Mouse (Mus musculus) midbrain, embryonic 12.5 days (tissue): ENCODE results near the gene Pogk. TPM values are rescaled to one million over a fixed set of nuclear protein-coding genes. Genes with fewer than 3 reads are reported as not detected.

Experiments used
- ATAC-seq: fragments of 200-750 bp; cut with Nextera tagmentation; 2 replicates; pipeline ENCODE4 v1.8.0; 2017; ENCODE audit warnings: low read depth, moderate TSS enrichment, moderate library complexity; ENCODE audit not compliant: low FRiP score
- H3K27ac ChIP-seq: fragments of 300-500 bp; sonication (generic); replicated peaks from 2 replicates; pipeline ENCODE4 v1.5.1; 2016; ENCODE audit warnings: mild to moderate bottlenecking
- H3K27me3 ChIP-seq: fragments of 300-500 bp; sonication (generic); 2 replicates; pipeline ENCODE4 v1.6.1; 2016; ENCODE audit warnings: mild to moderate bottlenecking
- H3K36me3 ChIP-seq: fragments of 300-500 bp; sonication (generic); 2 replicates; pipeline ENCODE4 v1.6.1; 2016
- H3K4me1 ChIP-seq: fragments of 300-500 bp; sonication (generic); 2 replicates; pipeline ENCODE4 v1.6.1; 2016
- H3K4me2 ChIP-seq: fragments of 300-500 bp; sonication (generic); replicated peaks from 2 replicates; pipeline ENCODE4 v1.6.1; 2016; ENCODE audit warnings: mild to moderate bottlenecking, moderate library complexity
- H3K4me3 ChIP-seq: fragments of 300-500 bp; sonication (generic); 2 replicates; pipeline ENCODE4 v1.5.1; 2016; ENCODE audit warnings: mild to moderate bottlenecking
- H3K9ac ChIP-seq: fragments of 300-500 bp; sonication (generic); replicated peaks from 2 replicates; pipeline ENCODE4 v1.6.1; 2016; ENCODE audit warnings: mild to moderate bottlenecking, moderate library complexity
- H3K9me3 ChIP-seq: fragments of 300-500 bp; sonication (generic); 2 replicates; pipeline ENCODE4 v1.6.1; 2016; ENCODE audit warnings: mild to moderate bottlenecking
- WGBS: fragments of 180-500 bp; shearing (Covaris S2); methylation state at CpG from one replicate; pipeline ENCODE4 v1.1.7; 2016; 5-methylcytosine and 5-hydroxymethylcytosine counted together
- polyA plus RNA-seq: library from polyadenylated mRNA; unstranded; fragments of >200 nt; fragmentation: Nextera tagmentation; extraction: Ambion mirVana; gene quantifications from 2 replicates; pipeline ENCODE4 v1.2.1, GENCODE M21; 2016

The Pogk gene
- 51.2 and 58.0 TPM in 2 replicates for polyA plus RNA-seq

- Histone ChIP-seq H3K27ac (peak within 1 kb of the TSS; percentile 83), H3K9ac (peak within 1 kb of the TSS; percentile 92), H3K4me3 (peak within 1 kb of the TSS; percentile 80), H3K36me3 (peaks cover 32% of the 10 kb centered on the region), H3K27me3 (no peaks in the 10 kb centered on the region), H3K9me3 (peaks cover 11% of the 10 kb centered on the region), H3K4me1 (peaks cover 14% of the 10 kb centered on the region), H3K4me2 (peak within 1 kb of the TSS; percentile 81)
- 9% methylated on average over 37 of the region's 49 CpGs for WGBS
- ATAC-seq, result peak; percentile 96
These were observed at the start of gene Pogk for GRCm38 (mm10) chr1:166409701-166410220. TSS of gene Pogk (minus strand) at chr1:166409863.

GRCm38 (mm10) chr1:166441992-166442391 is 32.3 kb upstream of the Pogk start:
- 93% methylated on average over 3 of the region's 3 CpGs for WGBS
- Histone ChIP-seq H3K36me3 (no peaks in the 10 kb centered on the region), H3K4me1 (no peaks in the 10 kb centered on the region), H3K9me3 (no peaks in the 10 kb centered on the region), H3K27ac (no peak overlapping the region), H3K4me2 (no peak overlapping the region), H3K9ac (no peak overlapping the region), H3K27me3 (no peaks in the 10 kb centered on the region), H3K4me3 (no peak overlapping the region)
- ATAC-seq, result no peak

- Histone ChIP-seq H3K27me3 (no peaks in the 10 kb centered on the region), H3K36me3 (no peaks in the 10 kb centered on the region), H3K4me3 (no peak overlapping the region), H3K4me1 (no peaks in the 10 kb centered on the region), H3K9me3 (no peaks in the 10 kb centered on the region), H3K27ac (no peak overlapping the region), H3K9ac (no peak overlapping the region), H3K4me2 (no peak overlapping the region)
- 74% methylated on average over 6 of the region's 6 CpGs for WGBS
- ATAC-seq, result no peak
These were observed 29.8 kb upstream of the Pogk start for GRCm38 (mm10) chr1:166439426-166439825.

DNA sequence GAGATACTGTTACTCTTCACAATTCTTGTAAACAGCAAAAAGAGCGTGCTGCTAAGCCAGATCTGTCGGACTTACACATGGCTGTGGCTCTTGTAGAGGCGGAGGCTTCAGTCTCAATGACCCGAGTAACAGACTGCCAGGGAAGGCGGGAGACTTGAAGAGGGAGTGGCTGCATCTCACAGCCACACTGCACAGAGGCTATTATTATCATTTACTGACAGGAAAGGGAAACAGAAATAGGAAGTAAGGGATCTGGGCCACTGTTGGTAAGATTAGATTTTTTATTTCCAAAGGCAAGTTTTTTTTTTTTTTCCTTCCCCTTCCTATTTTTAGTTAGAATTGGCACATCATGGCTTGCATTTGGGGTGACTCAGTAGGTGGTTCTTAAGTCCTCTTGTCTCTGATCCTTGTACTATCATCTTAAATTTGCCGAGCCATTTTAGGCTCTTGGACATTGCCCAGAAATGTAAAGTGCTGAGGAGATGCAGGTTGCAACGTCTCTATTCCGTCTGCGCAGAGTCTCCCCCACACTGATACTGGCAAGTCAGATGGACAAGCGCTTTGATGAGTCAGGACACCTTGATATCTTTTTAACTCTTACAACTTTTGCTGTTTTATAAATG is 20.3 kb upstream of the Pogk start:
- Histone ChIP-seq H3K4me2 (no peak overlapping the region), H3K4me3 (no peak overlapping the region), H3K4me1 (no peaks in the 10 kb centered on the region), H3K27me3 (no peaks in the 10 kb centered on the region), H3K27ac (no peak overlapping the region), H3K9ac (no peak overlapping the region), H3K9me3 (no peaks in the 10 kb centered on the region), H3K36me3 (no peaks in the 10 kb centered on the region)
- 71% methylated on average over 10 of the region's 10 CpGs for WGBS
- ATAC-seq, result no peak

GRCm38 (mm10) chr1:166429053-166429452 is 19.4 kb upstream of the Pogk start:
- H3K4me1 ChIP-seq, result no peaks in the 10 kb centered on the region
- no peak overlapping the region for H3K27ac ChIP-seq
- WGBS, result 69% methylated on average over 3 of the region's 3 CpGs
- no peak overlapping the region for H3K4me2 ChIP-seq
- no peaks in the 10 kb centered on the region for H3K27me3 ChIP-seq
- ATAC-seq, result no peak
- H3K9ac ChIP-seq, result no peak overlapping the region
- H3K36me3 ChIP-seq, result no peaks in the 10 kb centered on the region
- no peak overlapping the region for H3K4me3 ChIP-seq
- H3K9me3 ChIP-seq, result no peaks in the 10 kb centered on the region

- peaks cover 9% of the 10 kb centered on the region for H3K36me3 ChIP-seq
- no peak overlapping the region for H3K4me2 ChIP-seq
- H3K9me3 ChIP-seq, result peaks cover 11% of the 10 kb centered on the region
- H3K27me3 ChIP-seq, result no peaks in the 10 kb centered on the region
- H3K9ac ChIP-seq, result no peak overlapping the region
- WGBS, result 92% methylated on average over 3 of the region's 3 CpGs
- H3K4me1 ChIP-seq, result peaks cover 14% of the 10 kb centered on the region
- H3K4me3 ChIP-seq, result no peak overlapping the region
- no peak overlapping the region for H3K27ac ChIP-seq
- no peak for ATAC-seq
These were observed 2.6 kb upstream of the Pogk start for GRCm38 (mm10) chr1:166412266-166412665.

DNA sequence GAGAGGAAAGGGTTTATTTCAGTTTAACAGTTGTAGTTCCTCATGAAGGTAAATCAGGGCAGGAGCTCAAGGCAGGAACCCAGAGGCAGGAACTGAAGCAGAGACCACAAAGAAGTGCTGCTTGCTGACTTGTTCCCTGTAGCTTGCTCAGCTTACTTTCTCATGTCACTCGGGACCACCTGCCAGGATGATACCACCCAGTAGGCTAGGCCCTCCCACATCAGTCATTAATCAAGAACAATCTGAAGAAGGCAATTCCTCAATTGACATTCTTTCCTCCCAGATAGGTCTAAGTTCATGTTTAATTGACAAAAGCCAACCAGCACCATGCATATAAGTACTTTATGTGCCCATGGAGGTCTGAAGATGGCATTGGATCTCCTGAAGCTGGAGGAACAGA is 1.9 kb upstream of the Pogk start:
- no peaks in the 10 kb centered on the region for H3K27me3 ChIP-seq
- H3K4me2 ChIP-seq, result no peak overlapping the region
- peaks cover 14% of the 10 kb centered on the region for H3K4me1 ChIP-seq
- ATAC-seq, result no peak
- peaks cover 11% of the 10 kb centered on the region for H3K9me3 ChIP-seq
- 96% methylated on average over 1 of the region's 1 CpGs for WGBS
- H3K4me3 ChIP-seq, result no peak overlapping the region
- H3K9ac ChIP-seq, result no peak overlapping the region
- H3K36me3 ChIP-seq, result peaks cover 16% of the 10 kb centered on the region
- no peak overlapping the region for H3K27ac ChIP-seq

GRCm38 (mm10) chr1:166409177-166409700 is 424 bp downstream of the Pogk start:
- Histone ChIP-seq H3K4me3 (peak overlapping the region; percentile 80), H3K27me3 (no peaks in the 10 kb centered on the region), H3K9ac (peak overlapping the region; percentile 92), H3K27ac (peak overlapping the region; percentile 83), H3K36me3 (peaks cover 38% of the 10 kb centered on the region), H3K9me3 (peaks cover 11% of the 10 kb centered on the region), H3K4me1 (peaks cover 14% of the 10 kb centered on the region), H3K4me2 (peak overlapping the region; percentile 81)
- peak; percentile 84 for ATAC-seq
- under 1% methylated on average over 37 of the region's 45 CpGs for WGBS

GRCm38 (mm10) chr1:166403846-166404245 is 5.8 kb downstream of the Pogk start:
- Histone ChIP-seq H3K27me3 (no peaks in the 10 kb centered on the region), H3K36me3 (peaks cover 90% of the 10 kb centered on the region)
- 95% methylated on average over 3 of the region's 3 CpGs for WGBS

DNA sequence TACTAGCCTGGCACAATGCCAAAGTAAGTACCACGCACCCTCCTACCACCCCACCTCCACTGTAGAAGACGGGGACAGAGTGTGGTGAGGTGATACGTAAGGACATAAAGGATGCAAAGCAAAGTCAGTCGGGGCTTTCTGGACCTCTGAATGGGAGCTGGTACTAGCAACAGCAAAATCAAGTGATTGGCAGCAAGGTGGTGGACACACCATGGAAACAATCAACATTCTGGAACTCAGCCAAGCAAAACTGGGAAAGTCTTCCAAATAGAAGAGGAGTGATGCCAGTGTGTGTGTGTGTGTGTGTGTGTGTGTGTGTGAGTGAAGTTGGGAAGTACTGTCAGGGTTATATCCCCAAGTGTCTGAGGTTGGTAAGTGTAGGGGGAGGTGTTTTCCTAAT is 7.7 kb downstream of the Pogk start:
- no peak overlapping the region for H3K4me2 ChIP-seq
- H3K4me1 ChIP-seq, result no peaks in the 10 kb centered on the region
- WGBS, result 90% methylated on average over 4 of the region's 4 CpGs
- H3K27ac ChIP-seq, result no peak overlapping the region
- H3K27me3 ChIP-seq, result no peaks in the 10 kb centered on the region
- H3K36me3 ChIP-seq, result peaks cover 96% of the 10 kb centered on the region
- H3K4me3 ChIP-seq, result no peak overlapping the region
- no peak overlapping the region for H3K9ac ChIP-seq
- no peak for ATAC-seq
- no peaks in the 10 kb centered on the region for H3K9me3 ChIP-seq

More at GRCm38 (mm10) chr1:166403846-166404245, 5.8 kb downstream of the Pogk start:
- Histone ChIP-seq H3K4me3 (no peak overlapping the region), H3K4me2 (no peak overlapping the region), H3K4me1 (peaks cover 10% of the 10 kb centered on the region), H3K27ac (no peak overlapping the region), H3K9me3 (no peaks in the 10 kb centered on the region), H3K9ac (no peak overlapping the region)
- no peak for ATAC-seq

DNA sequence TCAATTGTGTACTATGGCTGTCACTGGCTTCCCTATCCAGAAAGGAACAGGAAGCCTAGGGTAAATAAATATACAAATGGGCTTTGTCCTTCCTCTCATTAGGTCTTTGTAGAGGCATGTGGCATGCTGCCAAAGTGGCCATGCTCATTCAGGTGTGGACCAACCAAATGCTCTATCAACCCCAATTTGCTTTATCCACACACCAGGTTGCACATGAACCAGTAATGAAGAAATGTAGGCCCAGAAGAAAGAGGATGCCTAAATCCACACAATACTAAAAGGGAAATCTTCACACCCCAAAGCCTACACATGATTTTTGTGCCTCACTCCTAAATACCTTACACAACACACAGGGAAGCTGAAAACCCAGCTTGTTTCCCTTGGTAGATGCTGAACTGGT is 8.2 kb downstream of the Pogk start:
- H3K9ac ChIP-seq, result no peak overlapping the region
- H3K36me3 ChIP-seq, result peaks cover 96% of the 10 kb centered on the region
- no peak for ATAC-seq
- no peaks in the 10 kb centered on the region for H3K9me3 ChIP-seq
- H3K4me1 ChIP-seq, result no peaks in the 10 kb centered on the region
- H3K27me3 ChIP-seq, result no peaks in the 10 kb centered on the region
- no peak overlapping the region for H3K27ac ChIP-seq
- H3K4me3 ChIP-seq, result no peak overlapping the region
- H3K4me2 ChIP-seq, result no peak overlapping the region

DNA sequence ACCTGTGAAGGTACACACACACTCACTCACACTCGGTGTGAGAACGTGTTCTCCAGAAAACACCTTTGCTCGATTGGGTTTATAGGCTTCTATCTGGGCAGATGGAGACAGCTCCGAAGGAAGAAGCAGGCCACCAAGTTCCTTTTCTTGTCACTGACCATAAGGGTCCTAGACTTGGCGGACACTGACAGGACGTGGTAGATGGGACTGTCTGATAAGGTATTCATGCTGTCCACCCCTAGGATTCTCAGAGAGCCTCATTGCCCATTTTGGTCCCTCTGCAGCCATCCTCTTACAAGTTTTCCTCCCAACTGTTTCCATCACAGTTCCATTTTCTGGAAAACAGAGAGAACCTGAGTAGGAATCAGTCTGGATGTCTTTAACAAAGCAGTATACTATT is 13.3 kb downstream of the Pogk start:
- H3K27ac ChIP-seq, result no peak overlapping the region
- no peaks in the 10 kb centered on the region for H3K27me3 ChIP-seq
- no peak overlapping the region for H3K4me2 ChIP-seq
- H3K36me3 ChIP-seq, result peaks cover 99% of the 10 kb centered on the region
- no peaks in the 10 kb centered on the region for H3K4me1 ChIP-seq
- H3K9me3 ChIP-seq, result no peaks in the 10 kb centered on the region
- ATAC-seq, result no peak
- H3K9ac ChIP-seq, result no peak overlapping the region
- no peak overlapping the region for H3K4me3 ChIP-seq
- WGBS, result 94% methylated on average over 6 of the region's 6 CpGs
